Mouse (Mus musculus) embryonic facial prominence, embryonic 13.5 days (tissue): Measurements from ENCODE around the gene Skor1. TPM values are rescaled to one million over a fixed set of nuclear protein-coding genes. Genes with fewer than 3 reads are reported as not detected.
A peak's percentile ranks its signal among the peaks of the same experiment; 100 is the strongest.

ENCODE experiments used
- ATAC-seq: fragments of 200-750 bp; cut with Nextera tagmentation; 2 replicates; pipeline ENCODE4 v1.8.0; 2017; ENCODE audit warnings: low read depth; ENCODE audit not compliant: insufficient number of reproducible peaks, insufficient read depth, low FRiP score, low TSS enrichment
- H3K27ac ChIP-seq: fragments of 300-500 bp; sonication (generic); 2 replicates; pipeline ENCODE4 v1.5.1; 2015; ENCODE audit warnings: moderate library complexity, mild to moderate bottlenecking, inconsistent platforms
- H3K27me3 ChIP-seq: fragments of 300-500 bp; sonication (generic); 2 replicates; pipeline ENCODE4 v1.6.1; 2015; ENCODE audit warnings: mild to moderate bottlenecking, inconsistent platforms
- H3K36me3 ChIP-seq: fragments of 300-500 bp; sonication (generic); 2 replicates; pipeline ENCODE4 v1.6.1; 2015; ENCODE audit warnings: mild to moderate bottlenecking, inconsistent platforms
- H3K4me1 ChIP-seq: fragments of 300-500 bp; sonication (generic); 2 replicates; pipeline ENCODE4 v1.6.1; 2015; ENCODE audit warnings: inconsistent platforms
- H3K4me2 ChIP-seq: fragments of 300-500 bp; sonication (generic); 2 replicates; pipeline ENCODE4 v1.6.1; 2015; ENCODE audit warnings: moderate library complexity, mild to moderate bottlenecking, inconsistent platforms
- H3K4me3 ChIP-seq: fragments of 300-500 bp; sonication (generic); 2 replicates; pipeline ENCODE4 v1.5.1; 2015; ENCODE audit warnings: mild to moderate bottlenecking, inconsistent platforms
- H3K9ac ChIP-seq: fragments of 300-500 bp; sonication (generic); 2 replicates; pipeline ENCODE4 v1.6.1; 2015; ENCODE audit warnings: mild to moderate bottlenecking, inconsistent platforms
- H3K9me3 ChIP-seq: fragments of 300-500 bp; sonication (generic); 2 replicates; pipeline ENCODE4 v1.6.1; 2016; ENCODE audit warnings: inconsistent platforms
- WGBS: fragments of 180-500 bp; shearing (Covaris S2); methylation state at CpG from one replicate; pipeline ENCODE4 v1.1.7; 2015; ENCODE audit warnings: mixed read lengths; 5-methylcytosine and 5-hydroxymethylcytosine counted together
- polyA plus RNA-seq: library from polyadenylated mRNA; unstranded; fragments of >200 nt; fragmentation: Nextera tagmentation; extraction: Ambion mirVana; gene quantifications from 2 replicates; pipeline ENCODE4 v1.2.1, GENCODE M21; 2015

Gene Skor1
- polyA plus RNA-seq, 1 experiment from 2014 or later = 0.58 TPM

- Histone ChIP-seq H3K4me1 (peaks cover 53% of the 10 kb centered on the region), H3K9me3 (no peaks in the 10 kb centered on the region; the same call in 1 of the 2 replicates), H3K4me3 (peak overlapping the region; percentile 51), H3K27ac (no peak overlapping the region), H3K9ac (no peak overlapping the region), H3K4me2 (peak overlapping the region; percentile 85), H3K36me3 (no peaks in the 10 kb centered on the region), H3K27me3 (peaks cover 99% of the 10 kb centered on the region)
- under 1% methylated on average over 20 of the region's 20 CpGs for WGBS
- no peak for ATAC-seq
Observed at GRCm38 (mm10) chr9:63149372-63149766, 608 bp upstream of the Skor1 start.

DNA sequence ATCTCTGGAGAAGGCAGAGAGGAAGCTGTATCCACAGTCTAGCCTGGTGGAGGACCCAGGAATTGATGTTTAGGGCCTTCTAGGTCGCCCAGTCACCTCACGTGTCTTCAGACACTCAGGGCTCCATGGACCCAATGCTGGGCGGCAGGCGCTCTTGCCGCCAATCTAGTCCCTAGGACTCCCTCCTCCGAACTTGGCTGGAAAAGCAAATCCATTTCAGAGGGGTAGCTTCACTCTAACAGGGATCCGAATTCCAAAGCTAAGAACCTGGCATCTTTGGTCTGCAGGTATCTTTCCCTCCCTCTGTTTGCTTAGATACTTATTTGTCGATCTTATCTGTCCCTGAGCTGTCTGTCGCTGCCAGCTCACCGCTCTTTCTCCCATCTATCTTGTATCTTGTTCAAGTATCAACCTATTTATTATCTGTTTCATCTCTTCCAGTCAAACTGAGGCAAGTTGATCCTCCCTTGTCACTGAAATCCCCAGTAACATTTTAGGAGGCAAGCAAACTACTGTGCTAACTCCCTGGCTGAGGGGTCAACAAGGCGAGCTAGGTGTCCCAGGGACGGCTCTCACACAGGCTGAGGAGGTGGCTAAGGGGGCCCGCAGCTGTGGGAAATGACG, 863 bp downstream of the Skor1 start:
- H3K4me3 ChIP-seq = peak overlapping the region; percentile 51; the same call in 1 of the 2 replicates

GRCm38 (mm10) chr9:63147296-63147695, 1.5 kb downstream of the Skor1 start:
- H3K9me3 ChIP-seq = no peaks in the 10 kb centered on the region
- peaks cover 73% of the 10 kb centered on the region for H3K4me1 ChIP-seq
- ATAC-seq = no peak
- no peaks in the 10 kb centered on the region for H3K36me3 ChIP-seq
- 1% methylated on average over 9 of the region's 9 CpGs for WGBS
- H3K27ac ChIP-seq = no peak overlapping the region
- H3K4me3 ChIP-seq = peak overlapping the region; percentile 29
- H3K27me3 ChIP-seq = peaks cover 100% of the 10 kb centered on the region
- H3K9ac ChIP-seq = no peak overlapping the region
- peak overlapping the region; percentile 45; the same call in 1 of the 2 replicates for H3K4me2 ChIP-seq

More for the DNA sequence above, 863 bp downstream of the Skor1 start:
- Histone ChIP-seq H3K4me1 (peaks cover 67% of the 10 kb centered on the region), H3K36me3 (no peaks in the 10 kb centered on the region), H3K27ac (no peak overlapping the region), H3K9ac (no peak overlapping the region), H3K9me3 (no peaks in the 10 kb centered on the region), H3K27me3 (peaks cover 100% of the 10 kb centered on the region), H3K4me2 (no peak overlapping the region)
- no peak for ATAC-seq
- WGBS = 1% methylated on average over 14 of the region's 14 CpGs

- ATAC-seq = no peak
- no peak overlapping the region for H3K9ac ChIP-seq
- peaks cover 75% of the 10 kb centered on the region for H3K4me1 ChIP-seq
- peak overlapping the region; percentile 45 for H3K4me2 ChIP-seq
- peaks cover 100% of the 10 kb centered on the region for H3K27me3 ChIP-seq
- no peaks in the 10 kb centered on the region for H3K36me3 ChIP-seq
- H3K27ac ChIP-seq = no peak overlapping the region
- H3K9me3 ChIP-seq = no peaks in the 10 kb centered on the region
- WGBS = under 1% methylated on average over 20 of the region's 20 CpGs
- H3K4me3 ChIP-seq = peak overlapping the region; percentile 29
Observed at GRCm38 (mm10) chr9:63146856-63147274, 1.9 kb downstream of the Skor1 start.

DNA sequence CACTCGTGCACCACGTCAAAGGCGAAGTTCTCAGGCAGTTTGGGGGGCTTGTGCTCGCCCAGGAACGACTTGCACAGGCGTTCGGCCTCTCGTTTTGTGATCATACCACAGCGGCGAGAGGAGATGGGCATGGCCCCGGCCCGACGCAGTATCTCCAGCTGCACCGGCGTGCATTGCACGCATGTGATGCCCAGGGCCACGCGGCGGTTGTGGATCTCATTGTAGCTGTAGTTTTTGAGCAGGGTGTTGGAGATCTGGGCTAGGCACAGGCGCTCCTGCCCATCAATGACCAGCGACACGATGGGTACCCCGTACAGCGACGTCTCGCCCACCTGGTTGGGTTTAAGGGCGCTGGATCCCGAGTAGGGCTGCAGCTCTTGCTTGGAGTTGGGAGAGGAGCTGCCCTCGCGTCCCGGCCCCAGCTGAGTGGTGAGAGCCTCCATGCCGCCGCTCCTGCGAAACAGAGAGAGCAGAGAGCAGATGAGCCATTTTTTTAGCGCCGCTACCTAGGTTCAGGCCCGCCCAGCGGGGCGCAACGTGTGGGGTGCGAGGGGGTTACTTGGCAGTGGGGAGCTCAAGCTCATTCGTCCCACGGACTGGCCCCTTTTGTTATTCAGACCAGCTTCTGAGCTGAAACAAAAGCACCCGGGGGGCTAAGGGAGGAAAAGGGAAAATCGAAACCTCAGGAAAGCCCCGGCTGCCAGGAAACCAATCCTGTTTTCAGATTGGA, 2.5 kb downstream of the Skor1 start:
- no peak overlapping the region for H3K27ac ChIP-seq
- peak overlapping the region; percentile 29 for H3K4me3 ChIP-seq
- no peak overlapping the region for H3K9ac ChIP-seq
- H3K9me3 ChIP-seq = no peaks in the 10 kb centered on the region
- H3K4me2 ChIP-seq = peak overlapping the region; percentile 45
- H3K4me1 ChIP-seq = peaks cover 73% of the 10 kb centered on the region
- H3K27me3 ChIP-seq = peaks cover 100% of the 10 kb centered on the region
- no peaks in the 10 kb centered on the region for H3K36me3 ChIP-seq
- under 1% methylated on average over 46 of the region's 46 CpGs for WGBS
- ATAC-seq = no peak

GRCm38 (mm10) chr9:63145249-63146125, 3.3 kb downstream of the Skor1 start:
- ATAC-seq = no peak
- no peaks in the 10 kb centered on the region for H3K9me3 ChIP-seq
- no peaks in the 10 kb centered on the region for H3K36me3 ChIP-seq
- peak overlapping the region; percentile 29 for H3K4me3 ChIP-seq
- H3K27ac ChIP-seq = no peak overlapping the region
- under 1% methylated on average over 73 of the region's 73 CpGs for WGBS
- H3K4me1 ChIP-seq = peaks cover 71% of the 10 kb centered on the region
- peaks cover 100% of the 10 kb centered on the region for H3K27me3 ChIP-seq
- H3K4me2 ChIP-seq = peak overlapping the region; percentile 45
- H3K9ac ChIP-seq = no peak overlapping the region

DNA sequence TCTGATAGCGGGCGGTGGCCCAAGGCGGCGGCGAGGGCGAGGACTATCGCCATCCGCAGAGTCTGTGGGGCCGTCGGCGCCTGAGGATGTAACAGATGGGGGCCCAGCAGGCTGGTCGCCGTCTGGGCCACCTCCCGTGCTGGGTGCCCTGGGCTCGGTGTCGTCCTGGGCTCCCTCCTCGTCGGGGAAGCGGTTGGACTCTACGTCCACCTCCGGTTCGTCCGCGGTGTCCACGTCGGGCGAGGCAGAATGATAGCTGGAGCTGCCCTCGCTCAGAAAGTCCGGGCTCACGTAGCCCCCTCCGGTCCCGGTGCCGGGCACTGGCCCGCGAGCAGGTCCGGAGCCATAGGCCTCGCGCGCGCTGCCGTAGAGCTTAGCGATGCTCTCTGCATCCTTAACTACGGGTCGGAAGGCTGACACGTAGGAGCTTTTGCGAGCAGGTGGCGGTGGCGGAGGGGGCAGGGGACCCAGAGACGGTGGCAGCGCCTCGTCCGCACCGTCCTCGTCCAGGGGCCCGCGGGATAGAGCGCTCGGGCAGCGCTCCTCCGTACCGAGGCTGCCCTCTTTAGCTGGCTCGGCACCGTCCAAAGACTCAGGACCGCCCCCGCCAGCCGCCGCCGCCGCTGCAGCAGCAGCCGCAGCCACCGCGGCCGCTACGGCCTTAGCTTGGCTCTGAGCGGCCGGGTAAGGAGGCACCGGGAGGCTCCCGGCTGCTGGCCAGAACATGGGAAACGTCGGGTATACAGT, 4.1 kb downstream of the Skor1 start:
- no peaks in the 10 kb centered on the region for H3K36me3 ChIP-seq
- peaks cover 77% of the 10 kb centered on the region for H3K4me1 ChIP-seq

GRCm38 (mm10) chr9:63143641-63144501, 4.9 kb downstream of the Skor1 start:
- Histone ChIP-seq H3K4me2 (peak overlapping the region; percentile 45), H3K4me3 (peak overlapping the region; percentile 29), H3K27ac (no peak overlapping the region), H3K4me1 (peaks cover 74% of the 10 kb centered on the region), H3K36me3 (no peaks in the 10 kb centered on the region), H3K9ac (no peak overlapping the region), H3K9me3 (no peaks in the 10 kb centered on the region), H3K27me3 (peaks cover 100% of the 10 kb centered on the region)
- WGBS = 1% methylated on average over 47 of the region's 47 CpGs
- no peak for ATAC-seq

More for the DNA sequence above, 4.1 kb downstream of the Skor1 start:
- under 1% methylated on average over 80 of the region's 80 CpGs for WGBS
- peaks cover 100% of the 10 kb centered on the region for H3K27me3 ChIP-seq
- H3K27ac ChIP-seq = no peak overlapping the region
- H3K4me3 ChIP-seq = peak overlapping the region; percentile 29
- H3K9me3 ChIP-seq = no peaks in the 10 kb centered on the region
- ATAC-seq = no peak
- no peak overlapping the region for H3K9ac ChIP-seq
- peak overlapping the region; percentile 45 for H3K4me2 ChIP-seq

DNA sequence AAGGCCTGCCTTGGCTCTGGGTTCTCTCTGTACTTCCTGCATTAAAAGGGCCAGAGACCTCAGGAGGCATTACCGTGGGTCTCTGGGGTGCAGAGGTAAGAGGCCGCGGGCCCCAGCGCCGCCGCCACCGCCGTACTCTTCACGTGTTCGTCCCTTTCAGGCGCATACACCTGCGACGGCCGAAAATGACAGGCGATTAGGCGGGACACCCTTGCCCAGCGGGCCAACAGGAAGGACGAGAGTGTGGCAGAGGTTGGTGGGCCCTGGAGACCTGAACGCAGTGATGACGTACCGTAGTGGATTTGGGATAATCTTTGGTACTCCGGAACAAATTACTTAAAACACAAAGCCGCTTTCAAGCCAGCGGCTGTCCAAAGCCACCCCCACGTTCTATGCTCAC, 5.5 kb downstream of the Skor1 start:
- H3K9ac ChIP-seq = no peak overlapping the region
- under 1% methylated on average over 25 of the region's 25 CpGs for WGBS
- H3K4me1 ChIP-seq = peaks cover 75% of the 10 kb centered on the region
- ATAC-seq = no peak
- H3K36me3 ChIP-seq = no peaks in the 10 kb centered on the region
- no peaks in the 10 kb centered on the region for H3K9me3 ChIP-seq
- no peak overlapping the region for H3K4me2 ChIP-seq
- no peak overlapping the region for H3K27ac ChIP-seq
- peak overlapping the region; percentile 14; the same call in 1 of the 2 replicates for H3K4me3 ChIP-seq
- peaks cover 100% of the 10 kb centered on the region for H3K27me3 ChIP-seq

DNA sequence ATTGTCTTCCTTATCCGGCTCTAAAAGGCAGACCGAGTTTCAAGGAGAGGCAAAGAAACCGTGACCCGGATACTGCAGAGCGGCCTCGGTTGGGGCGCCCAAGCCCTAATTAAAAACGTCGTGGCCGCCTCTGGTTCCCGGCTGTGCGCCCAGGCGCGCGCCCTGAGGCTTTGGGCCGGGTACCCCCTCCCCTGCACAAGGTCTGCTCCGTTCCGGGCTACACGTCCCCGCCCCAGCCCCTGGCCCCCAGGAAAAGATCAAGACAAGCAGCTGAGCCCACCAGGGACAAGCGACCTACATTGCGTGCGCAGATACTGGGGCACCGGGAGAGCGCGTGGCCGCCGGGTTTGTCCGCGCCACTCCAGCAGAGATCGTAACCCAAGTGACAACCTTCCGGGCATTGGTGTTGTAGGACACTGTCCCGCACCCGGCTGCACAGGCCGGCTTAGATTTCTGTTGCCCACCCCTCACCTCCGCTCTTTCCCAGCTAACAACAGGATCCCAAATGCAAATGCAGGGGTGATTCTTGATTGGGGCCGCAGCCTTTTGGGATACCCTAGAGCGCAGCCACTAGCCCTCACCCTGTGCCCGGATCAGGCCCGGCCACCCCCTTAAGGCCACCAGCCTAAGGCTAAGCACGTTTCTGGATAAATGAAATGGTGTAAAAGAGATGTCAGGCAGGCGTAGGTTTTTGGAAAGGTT, 6.3 kb downstream of the Skor1 start:
- Histone ChIP-seq H3K9me3 (no peaks in the 10 kb centered on the region), H3K4me2 (peak overlapping the region; percentile 47), H3K4me1 (peaks cover 76% of the 10 kb centered on the region), H3K4me3 (peak overlapping the region; percentile 25), H3K36me3 (no peaks in the 10 kb centered on the region), H3K9ac (no peak overlapping the region), H3K27ac (no peak overlapping the region), H3K27me3 (peaks cover 100% of the 10 kb centered on the region)
- no peak for ATAC-seq
- WGBS = under 1% methylated on average over 42 of the region's 42 CpGs
